Mouse (Mus musculus): ENCODE data around the gene Inha.

Gene Inha

GRCm38 (mm10) chr1:75557041-75557440 lies 50.2 kb downstream of the Inha start:
- no peak for DNase-seq (ENCODE audit: low spot score in 2 of 2)

- no peak for DNase-seq (ENCODE audit: low spot score in 2 of 2)
Observed at GRCm38 (mm10) chr1:75558388-75559178, 51.7 kb downstream of the Inha start.

- DNase-seq (ENCODE audit: low spot score in 2 of 2) = peak; percentile 83 to 90
Observed at GRCm38 (mm10) chr1:75559212-75559925, 52.5 kb downstream of the Inha start.
